ENCODE assay signal across 8 mouse cellular contexts in genomic region chr11:70001865-70002264, GRCm38 (mm10). TPM values are rescaled to one million over a fixed set of nuclear protein-coding genes. Genes with fewer than 3 reads are reported as not detected.
DNase-seq lines count a peak whose midpoint lies in the region; ATAC-seq and TF ChIP-seq lines count a peak whose summit lies in the region.

No protein-coding gene starts in this region.

- H3K27ac ChIP-seq in left cerebral cortex, adult 2 months, result no peak overlapping the region
- H3K27ac ChIP-seq in bone marrow, adult 2 months (ENCODE audit: control insufficient read depth, insufficient read depth, low read depth, low read length, poor library complexity), result no peak overlapping the region

- TF ChIP-seq POLR2A in bone marrow, adult 2 months (IDR thresholded peaks at IDR 0.05; ENCODE audit: borderline replicate concordance, control insufficient read depth, low read depth, low read length), result no peak
- TF ChIP-seq POLR2A in myocyte (IDR thresholded peaks at IDR 0.05; ENCODE audit: insufficient read length, low read depth), result no peak

- H3K4me3 ChIP-seq in left cerebral cortex, adult 2 months, result no peak overlapping the region; the same call in 1 of the 2 replicates
- no peak overlapping the region for H3K4me3 ChIP-seq in bone marrow, adult 2 months (replicated peaks; ENCODE audit: control insufficient read depth, low read depth, low read length)
- H3K4me3 ChIP-seq in myocyte, result peak overlapping the region; percentile 72

- TF ChIP-seq CTCF in left cerebral cortex, adult 2 months (IDR thresholded peaks at IDR 0.05), result peak; percentile 50
- peak; percentile 26; the same call in 1 of the 2 replicates for TF ChIP-seq CTCF in bone marrow, adult 2 months (IDR thresholded peaks at IDR 0.05; ENCODE audit: control insufficient read depth, insufficient read depth, low read length)

- ATAC-seq in inflammation-experienced regulatory T-cells, adult 6 months, result no peak

- peaks cover 51% of the 10 kb centered on the region for H3K79me2 ChIP-seq in myocyte (ENCODE audit: control insufficient read depth, insufficient read depth)

- DNase-seq in left cerebral cortex, adult 2 months (ENCODE audit: extremely low spot score in 1 of 2, low spot score in 2 of 2), result no peak
- DNase-seq in left cerebral cortex, postnatal 10 days (ENCODE audit: extremely low spot score in 1 of 2, low spot score in 2 of 2), result no peak
- peak; percentile 53 to 69 for DNase-seq in heart, postnatal 10 days
- DNase-seq in liver, result peak; percentile 46
- DNase-seq in gastrocnemius, postnatal 4 days (ENCODE audit: low spot score in 2 of 2), result no peak

- intact Hi-C loops in left cerebral cortex, adult 2 months (cut with DNase I), result loop anchor here (2.0 kb wide), 1 partner anchor 13 kb away; the partner anchor contains the start of gene Acadvl
- intact Hi-C loops in left cerebral cortex, postnatal 10 days (cut with DNase I), result no loop called here
- intact Hi-C loops in heart, postnatal 10 days (cut with DNase I), result no loop called here

- H3K4me1 ChIP-seq in bone marrow, adult 2 months (ENCODE audit: control insufficient read depth, insufficient read depth, low read length), result peaks cover 2% of the 10 kb centered on the region

- H3K27me3 ChIP-seq in myocyte (ENCODE audit: control insufficient read depth, insufficient read depth, insufficient read length), result no peaks in the 10 kb centered on the region

- H3K4me2 ChIP-seq in myocyte (ENCODE audit: low read depth), result peak overlapping the region; percentile 95

- H3ac ChIP-seq in myocyte (ENCODE audit: control insufficient read depth, insufficient read length), result no peak overlapping the region

- peaks cover 33% of the 10 kb centered on the region for H3K36me3 ChIP-seq in myocyte (ENCODE audit: control insufficient read depth, insufficient read depth)

TF ChIP-seq in myocyte, 11 proteins besides CTCF, POLR2A, EP300 and RAD21:
- TF ChIP-seq MYOD1 (IDR thresholded peaks at IDR 0.05; ENCODE audit: control insufficient read depth in 1 of 3, insufficient read length in 2 of 3, low read depth in 2 of 3) (no peak), E2F4 (IDR thresholded peaks at IDR 0.05; ENCODE audit: insufficient read depth) (no peak), USF1 (IDR thresholded peaks at IDR 0.05; ENCODE audit: low read depth) (no peak), TCF3 (IDR thresholded peaks at IDR 0.05; ENCODE audit: insufficient read length, low read depth) (no peak), SRF (IDR thresholded peaks at IDR 0.05; ENCODE audit: control insufficient read depth, insufficient read length, low read depth) (no peak), POLR2AphosphoS2 (IDR thresholded peaks at IDR 0.05; ENCODE audit: insufficient read length, low read depth) (no peak), MAX (IDR thresholded peaks at IDR 0.05; ENCODE audit: low read depth) (no peak)

RNA-seq across cellular contexts. Expression of gene Dvl2, which starts 1.5 kb away (rescaled TPM):
- total RNA-seq in left cerebral cortex, adult 2 months (2021), result 10 to 100 TPM; 32.6 to 32.9 TPM
- total RNA-seq in left cerebral cortex, postnatal 10 days (2021), result 10 to 100 TPM; 27.5 to 30.3 TPM
- polyA plus RNA-seq in bone marrow, adult 2 months (2011; ENCODE audit: insufficient read depth, insufficient read length, low replicate concordance, missing spikeins), result 4.4 and 12.8 TPM in 2 replicates
- total RNA-seq in heart, postnatal 10 days (2021), result 10 to 100 TPM in 1 of 2 experiments, 1 to 10 TPM in 1; 8.6 to 11.8 TPM
- 24.3 TPM for polyA plus RNA-seq in myocyte (2012; fragmentation: generic; extraction: Trizol)
- 1 to 10 TPM; 2.5 to 5.0 (median 4.9) TPM for polyA plus RNA-seq in inflammation-experienced regulatory T-cells, adult 6 months (2017; shearing (Covaris generic))
- 10 to 100 TPM; 19.1 to 22.8 TPM for total RNA-seq in gastrocnemius, postnatal 4 days (2021)

RNA-seq across cellular contexts. Expression of gene Phf23, which starts 6.3 kb away (rescaled TPM):
- total RNA-seq in left cerebral cortex, adult 2 months (2021), result 10 to 100 TPM; 44.3 to 48.9 TPM
- 10 to 100 TPM; 35.2 to 38.6 TPM for total RNA-seq in left cerebral cortex, postnatal 10 days (2021)
- 26.8 and 72.4 TPM in 2 replicates for polyA plus RNA-seq in bone marrow, adult 2 months (2011; ENCODE audit: insufficient read depth, insufficient read length, low replicate concordance, missing spikeins)
- 10 to 100 TPM; 23.1 to 27.7 TPM for total RNA-seq in heart, postnatal 10 days (2021)
- 58.6 TPM for polyA plus RNA-seq in myocyte (2012; fragmentation: generic; extraction: Trizol)
- 10 to 100 TPM; 32.7 to 38.3 (median 36.0) TPM for polyA plus RNA-seq in inflammation-experienced regulatory T-cells, adult 6 months (2017; shearing (Covaris generic))
- 10 to 100 TPM; 31.5 to 34.7 TPM for total RNA-seq in gastrocnemius, postnatal 4 days (2021)

RNA-seq across cellular contexts. Expression of gene Gabarap, which starts 10.9 kb away (rescaled TPM):
- total RNA-seq in left cerebral cortex, adult 2 months (2021), result 100 to 1,000 TPM; 209 to 215 TPM
- 100 to 1,000 TPM; 252 to 266 TPM for total RNA-seq in left cerebral cortex, postnatal 10 days (2021)
- polyA plus RNA-seq in bone marrow, adult 2 months (2011; ENCODE audit: insufficient read depth, insufficient read length, low replicate concordance, missing spikeins), result 204 and 443 TPM in 2 replicates
- total RNA-seq in heart, postnatal 10 days (2021), result 100 to 1,000 TPM; 275 to 295 TPM
- 530 TPM for polyA plus RNA-seq in myocyte (2012; fragmentation: generic; extraction: Trizol)
- 100 to 1,000 TPM; 352 to 384 (median 366) TPM for polyA plus RNA-seq in inflammation-experienced regulatory T-cells, adult 6 months (2017; shearing (Covaris generic))
- total RNA-seq in gastrocnemius, postnatal 4 days (2021), result 100 to 1,000 TPM; 234 to 246 TPM

RNA-seq across cellular contexts. Expression of gene Acadvl, which starts 13.3 kb away (rescaled TPM):
- 10 to 100 TPM; 59.4 to 62.5 TPM for total RNA-seq in left cerebral cortex, adult 2 months (2021)
- total RNA-seq in left cerebral cortex, postnatal 10 days (2021), result 10 to 100 TPM; 44.8 to 48.0 TPM
- polyA plus RNA-seq in bone marrow, adult 2 months (2011; ENCODE audit: insufficient read depth, insufficient read length, low replicate concordance, missing spikeins), result 26.3 and 28.9 TPM in 2 replicates
- 1,000 to 10,000 TPM; 1,260 to 1,282 TPM for total RNA-seq in heart, postnatal 10 days (2021)
- polyA plus RNA-seq in myocyte (2012; fragmentation: generic; extraction: Trizol), result 130 TPM
- polyA plus RNA-seq in inflammation-experienced regulatory T-cells, adult 6 months (2017; shearing (Covaris generic)), result 100 to 1,000 TPM; 110 to 132 (median 128) TPM
- 100 to 1,000 TPM; 233 to 241 TPM for total RNA-seq in gastrocnemius, postnatal 4 days (2021)

RNA-seq across cellular contexts. Expression of gene Dlg4, which starts 14.9 kb away (rescaled TPM):
- 100 to 1,000 TPM; 818 to 875 TPM for total RNA-seq in left cerebral cortex, adult 2 months (2021)
- total RNA-seq in left cerebral cortex, postnatal 10 days (2021), result 100 to 1,000 TPM; 871 to 875 TPM
- 5.4 and 19.4 TPM in 2 replicates for polyA plus RNA-seq in bone marrow, adult 2 months (2011; ENCODE audit: insufficient read depth, insufficient read length, low replicate concordance, missing spikeins)
- 10 to 100 TPM; 11.5 to 12.0 TPM for total RNA-seq in heart, postnatal 10 days (2021)
- 26.8 TPM for polyA plus RNA-seq in myocyte (2012; fragmentation: generic; extraction: Trizol)
- 10 to 100 TPM in 2 of 3 experiments, 1 to 10 TPM in 1; 7.1 to 14.6 (median 11.2) TPM for polyA plus RNA-seq in inflammation-experienced regulatory T-cells, adult 6 months (2017; shearing (Covaris generic))
- 10 to 100 TPM; 23.9 to 33.8 TPM for total RNA-seq in gastrocnemius, postnatal 4 days (2021)

Comparison
In these comparisons a context has a peak if more than half of its experiments do, and no peak if none do; other contexts are left out.
1. DNase-seq: peak in heart, postnatal 10 days (2 of 2) and liver (single experiment); none in left cerebral cortex, adult 2 months (0 of 2), left cerebral cortex, postnatal 10 days (0 of 2) and gastrocnemius, postnatal 4 days (0 of 2).